Mouse (Mus musculus): ENCODE measurements around the gene Kcnab1. TPM values are rescaled to one million over a fixed set of nuclear protein-coding genes. Genes with fewer than 3 reads are reported as not detected.

Kcnab1 gene
- 4.2 TPM for polyA plus RNA-seq (2014; fragmentation: Illumina TruSeq; extraction: RNeasy Lipid Tissue Mini Kit (QIAGEN cat#74804); ENCODE audit: low read depth, low replicate concordance)

DNA sequence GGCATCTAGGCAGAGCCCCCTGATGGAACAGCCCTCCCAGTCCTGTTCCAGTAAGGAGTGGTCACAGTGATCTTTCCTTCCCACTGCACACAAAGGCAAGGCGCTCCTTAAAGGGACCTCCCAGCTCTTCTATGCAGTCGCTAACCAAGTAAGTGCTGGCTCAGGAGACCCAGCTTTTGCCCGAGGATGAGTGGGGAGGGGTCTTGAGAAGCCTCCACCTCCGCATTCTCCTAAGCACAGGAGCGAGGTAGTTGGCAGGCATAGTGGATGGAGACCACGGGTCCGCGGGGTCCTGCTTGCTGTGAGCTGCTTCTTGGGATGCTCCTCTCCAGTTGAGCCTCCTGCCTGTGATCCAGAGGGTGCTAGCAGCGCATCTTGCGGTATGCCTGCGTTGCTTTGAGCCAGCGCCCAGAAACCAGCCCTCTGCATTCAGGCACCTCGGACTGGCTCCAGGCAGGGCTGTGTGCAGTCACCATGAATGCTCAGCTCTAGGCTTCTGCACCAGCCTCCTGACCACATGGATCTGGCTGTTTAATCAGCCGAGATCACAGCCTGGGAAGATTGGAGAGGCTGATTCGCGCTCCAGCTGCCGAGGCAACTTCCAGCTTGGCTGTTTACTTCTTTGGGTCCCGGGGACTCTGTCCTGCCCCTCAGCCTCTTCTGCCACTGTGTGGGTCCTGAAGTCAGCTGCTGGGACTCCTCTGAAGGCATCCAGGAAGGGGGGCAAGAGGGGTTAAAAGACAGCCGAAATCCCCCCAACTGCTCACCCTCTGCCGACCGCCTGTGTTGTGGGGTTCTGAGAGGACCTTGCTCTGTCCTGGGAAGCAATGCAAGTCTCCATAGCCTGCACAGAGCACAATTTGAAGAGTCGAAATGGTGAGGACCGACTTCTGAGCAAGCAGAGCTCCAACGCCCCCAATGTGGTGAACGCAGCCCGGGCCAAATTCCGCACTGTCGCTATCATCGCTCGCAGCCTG, at the start of gene Kcnab1:
Gene Kcnab1 (plus strand): TSS at position 440 of the 977 bp plus-strand sequence.

DNA sequence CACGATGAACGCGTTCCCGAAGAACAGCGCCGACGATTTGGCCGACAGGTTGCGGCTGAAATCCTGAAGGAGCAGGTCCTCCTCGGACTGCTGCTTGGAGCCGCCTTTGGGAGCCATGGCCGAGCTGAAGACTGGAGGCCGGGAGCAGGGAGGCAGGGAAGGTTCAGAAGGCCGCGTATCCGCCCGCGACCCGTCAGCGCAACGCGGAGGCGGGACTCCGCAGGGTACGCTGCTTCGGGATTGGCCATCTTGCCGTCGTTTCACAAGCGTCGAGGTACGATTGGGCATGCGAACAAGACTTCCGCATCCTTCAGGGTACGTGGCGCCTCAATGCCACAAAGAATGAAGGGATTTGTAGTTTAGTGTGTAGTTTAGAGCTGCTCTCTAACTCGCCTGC, 283.2 kb downstream of the Kcnab1 start, which contains the start of gene Ssr3:
Gene Ssr3 (minus strand): TSS at position 203 of the 397 bp plus-strand sequence.

